Mouse (Mus musculus) layer of hippocampus, postnatal 14 days (tissue): ENCODE measurements around the gene Alpl. TPM values are rescaled to one million over a fixed set of nuclear protein-coding genes. Genes with fewer than 3 reads are reported as not detected.

Experiments used
- DNase-seq, 2 experiments: peaks; one replicate each; pipeline ENCODE4 v3.0.0; 2021 to 2022; ENCODE audit warnings: low spot score in 2 of 2, mixed read lengths in 1 of 2
- long read RNA-seq, 2 experiments: library from polyadenylated mRNA; stranded (forward); transcript quantifications; one replicate each; pipeline ENCODE4 v2.0.0; 2021
- total RNA-seq, 2 experiments: library from RNA; stranded (reverse); gene quantifications; 2 replicates each; pipeline ENCODE4 v1.2.3; 2021

The Alpl gene
- total RNA-seq, result 1 to 10 TPM; 5.3 to 5.6 TPM
- long read RNA-seq, experiment 1, partial matches to known transcripts, result 1 of 4 reads
- long read RNA-seq, experiment 1, other reads (novel, unspliced or antisense), result 0 of 4 reads
- long read RNA-seq, experiment 2, partial matches to known transcripts, result 1 of 4 reads
- long read RNA-seq, experiment 2, other reads (novel, unspliced or antisense), result 0 of 4 reads

- DNase-seq, result peak; percentile 60 to 62
Observed at GRCm38 (mm10) chr4:137795611-137796557, at the start of gene Alpl. TSS of gene Alpl (minus strand) at chr4:137796384.

DNA sequence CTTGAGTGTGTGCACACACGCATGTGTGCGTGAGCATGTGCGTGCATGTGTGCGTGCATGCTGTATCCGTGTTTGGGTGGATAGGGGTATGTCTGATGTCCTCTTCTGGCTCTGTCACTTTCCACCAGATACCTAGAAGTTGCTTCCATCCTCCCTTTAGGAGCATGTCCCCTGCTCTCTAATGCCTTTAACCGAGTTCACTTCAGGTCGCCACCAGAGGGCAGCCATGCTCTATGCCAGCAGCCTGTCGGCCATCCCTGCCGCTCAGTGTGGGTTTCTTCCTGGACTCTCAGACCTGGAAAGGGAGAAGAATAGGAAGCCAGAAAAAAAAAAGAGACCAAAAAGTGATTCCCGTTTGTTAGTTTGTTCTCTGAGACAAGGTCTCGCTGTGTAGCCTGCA lies 48.5 kb upstream of the Alpl start:
- peak; percentile 51 to 71 for DNase-seq

GRCm38 (mm10) chr4:137839452-137839851 lies 43.3 kb upstream of the Alpl start:
- no peak for DNase-seq

GRCm38 (mm10) chr4:137838791-137839190 lies 42.6 kb upstream of the Alpl start:
- no peak for DNase-seq

DNA sequence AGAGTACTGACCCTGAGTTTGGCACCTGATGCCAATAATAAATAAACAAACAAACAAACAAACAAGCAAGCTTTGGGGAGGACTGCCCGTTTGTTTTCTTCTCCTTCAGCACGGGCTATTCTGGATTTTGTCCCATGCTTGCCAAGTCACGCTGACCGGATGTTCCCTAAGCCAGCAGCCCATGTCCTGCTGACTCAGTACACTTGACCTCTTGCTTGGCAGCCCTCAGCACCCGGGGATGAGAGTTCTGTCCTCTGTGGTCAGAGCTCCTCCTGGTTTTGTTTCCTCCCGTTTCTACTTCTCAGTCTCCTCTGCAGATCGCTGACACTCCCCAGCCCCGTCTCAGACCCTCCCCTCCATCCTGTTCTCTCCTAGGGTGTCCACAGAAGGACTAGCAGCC lies 41.6 kb upstream of the Alpl start:
- DNase-seq, result no peak

GRCm38 (mm10) chr4:137836741-137837140 lies 40.6 kb upstream of the Alpl start:
- DNase-seq, result no peak

DNA sequence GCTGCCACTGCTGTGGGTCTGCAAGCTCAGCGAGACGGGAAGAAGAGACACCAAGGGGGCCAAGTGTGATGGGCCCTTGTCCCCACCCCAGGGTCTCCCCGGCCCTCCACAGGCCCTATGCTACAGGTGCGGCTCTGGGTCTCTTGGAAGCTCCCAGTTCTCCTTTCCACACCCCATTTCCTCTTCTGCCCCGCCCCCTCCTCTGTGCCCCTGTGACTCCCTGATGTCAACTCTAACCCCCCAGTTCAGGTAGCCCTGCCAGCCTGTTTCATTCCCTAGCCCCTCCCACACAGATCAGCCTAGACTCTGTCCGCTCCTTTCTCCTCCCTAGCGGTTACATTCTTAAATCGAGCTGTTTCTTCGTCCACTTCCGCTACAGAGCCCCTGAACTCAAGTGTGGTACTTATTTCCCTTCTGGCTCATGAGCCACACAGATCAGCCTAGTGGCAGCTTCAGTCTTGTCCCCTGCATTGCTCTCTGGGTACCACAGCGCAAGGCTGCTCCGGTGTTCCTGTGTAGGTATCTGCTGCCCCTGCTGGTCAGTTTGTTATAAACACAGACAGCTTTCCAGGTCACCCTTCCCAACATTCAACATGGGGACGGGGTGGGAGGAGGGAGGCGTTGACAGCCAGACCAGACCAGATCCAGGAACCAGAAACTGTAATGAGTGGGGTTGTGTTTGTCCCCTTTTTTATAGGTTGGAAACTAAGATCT lies 39.6 kb upstream of the Alpl start:
- DNase-seq, result peak; percentile 74 to 86

- no peak for DNase-seq
Observed at GRCm38 (mm10) chr4:137831598-137831997, 35.4 kb upstream of the Alpl start.

DNA sequence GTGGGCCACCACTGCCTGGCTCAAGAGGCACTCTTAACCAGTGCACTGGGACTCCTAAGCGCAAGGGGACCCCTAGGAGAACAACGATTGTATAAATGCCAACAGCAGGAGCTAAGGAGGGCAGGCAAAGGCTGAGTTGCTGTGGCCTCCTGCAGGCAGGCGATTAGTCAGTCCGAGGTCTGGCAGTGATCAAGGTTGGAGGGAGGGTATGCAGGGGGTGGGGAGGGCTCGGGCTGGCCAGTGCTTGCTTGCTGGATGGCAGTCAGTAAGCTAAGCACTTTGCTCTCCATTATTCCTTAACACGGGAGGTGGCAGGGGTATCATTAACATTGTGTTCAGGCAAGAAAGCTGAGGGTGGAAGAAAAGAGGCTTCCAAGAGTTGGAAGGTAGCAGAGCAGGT lies 34.2 kb upstream of the Alpl start:
- no peak for DNase-seq

- DNase-seq, result no peak
Observed at GRCm38 (mm10) chr4:137824881-137825280, 28.7 kb upstream of the Alpl start.

DNA sequence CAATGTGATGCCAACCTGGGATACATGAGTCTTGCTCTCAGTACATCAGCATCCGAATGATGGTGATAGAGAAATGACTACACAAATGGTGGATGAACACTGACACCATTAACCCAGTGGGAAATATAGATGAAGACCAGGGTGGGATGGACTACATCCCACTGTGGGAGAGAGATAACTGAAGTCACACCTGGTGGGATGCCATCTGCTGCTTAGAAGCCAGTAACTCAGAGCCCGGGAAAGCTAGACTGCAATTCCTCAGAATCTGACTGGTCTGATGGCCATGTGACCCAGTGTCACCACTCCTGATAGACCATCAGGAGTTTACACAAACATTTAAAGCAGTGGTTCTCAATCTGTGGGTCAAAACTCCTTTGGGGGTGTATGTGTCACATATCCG lies 27.4 kb upstream of the Alpl start:
- DNase-seq, result no peak

- DNase-seq, result no peak
Observed at GRCm38 (mm10) chr4:137822537-137822936, 26.4 kb upstream of the Alpl start.

GRCm38 (mm10) chr4:137820721-137821120 lies 24.5 kb upstream of the Alpl start:
- DNase-seq, result no peak

GRCm38 (mm10) chr4:137819487-137819886 lies 23.3 kb upstream of the Alpl start:
- DNase-seq, result no peak

- no peak for DNase-seq
Observed at GRCm38 (mm10) chr4:137818341-137818740, 22.2 kb upstream of the Alpl start.

DNA sequence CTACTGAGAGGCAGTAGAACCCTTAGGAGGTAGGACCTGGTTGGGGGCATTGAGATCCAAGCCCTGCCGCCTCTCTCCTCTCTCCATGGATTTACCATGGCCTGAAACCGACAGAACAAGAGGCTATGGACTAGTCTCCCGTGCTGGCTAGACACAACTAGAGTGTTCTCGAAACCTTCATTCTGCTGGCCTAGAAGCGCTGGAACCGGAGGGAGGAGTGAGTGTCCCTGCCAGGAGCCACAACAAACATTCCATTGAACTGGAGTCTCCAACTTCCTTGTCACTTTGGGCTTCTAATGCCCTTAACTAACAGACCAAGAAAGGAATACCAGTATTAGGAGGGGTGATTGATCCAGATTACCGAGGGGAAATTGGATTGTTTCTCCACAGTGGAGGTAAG lies 20.0 kb upstream of the Alpl start:
- no peak for DNase-seq

- DNase-seq, result no peak
Observed at GRCm38 (mm10) chr4:137815473-137815872, 19.3 kb upstream of the Alpl start.

GRCm38 (mm10) chr4:137814140-137814539 lies 18.0 kb upstream of the Alpl start:
- DNase-seq, result no peak

GRCm38 (mm10) chr4:137812946-137813708 lies 16.9 kb upstream of the Alpl start:
- DNase-seq, result peak in 1 of 2 experiments; percentile 40

- no peak for DNase-seq
Observed at GRCm38 (mm10) chr4:137809999-137810398, 13.8 kb upstream of the Alpl start.

GRCm38 (mm10) chr4:137807301-137807851 lies 11.2 kb upstream of the Alpl start:
- DNase-seq, result no peak
